Mouse (Mus musculus): ENCODE measurements around the gene a. TPM values are rescaled to one million over a fixed set of nuclear protein-coding genes. Genes with fewer than 3 reads are reported as not detected.

The a gene
- polyA plus RNA-seq, 1 experiment from 2014 or later: 0.35 TPM

- Histone ChIP-seq H3K4me1 (ENCODE audit: insufficient read depth, low read length) (no peaks in the 10 kb centered on the region), H3K9ac (replicated peaks; ENCODE audit: low read length) (no peak overlapping the region), H3K9me3 (ENCODE audit: low read length) (no peaks in the 10 kb centered on the region), H3K4me3 (ENCODE audit: low read length) (no peak overlapping the region), H3K36me3 (ENCODE audit: insufficient read depth, low read length) (no peaks in the 10 kb centered on the region), H3K4me2 (replicated peaks; ENCODE audit: low read depth, low read length) (no peak overlapping the region), H3K27ac (ENCODE audit: low read length) (no peak overlapping the region), H3K27me3 (ENCODE audit: insufficient read depth, low read length) (no peaks in the 10 kb centered on the region)
- ATAC-seq (ENCODE audit: low FRiP score, low TSS enrichment): no peak
- WGBS: 26% methylated on average over 4 of the region's 4 CpGs
Observed at GRCm38 (mm10) chr2:155093418-155093817, 302.2 kb downstream of the a start.

- 87% methylated on average over 9 of the region's 9 CpGs for WGBS
- no peak for ATAC-seq (ENCODE audit: low FRiP score, low TSS enrichment)
Observed at GRCm38 (mm10) chr2:155098720-155099380, 307.6 kb downstream of the a start.

DNA sequence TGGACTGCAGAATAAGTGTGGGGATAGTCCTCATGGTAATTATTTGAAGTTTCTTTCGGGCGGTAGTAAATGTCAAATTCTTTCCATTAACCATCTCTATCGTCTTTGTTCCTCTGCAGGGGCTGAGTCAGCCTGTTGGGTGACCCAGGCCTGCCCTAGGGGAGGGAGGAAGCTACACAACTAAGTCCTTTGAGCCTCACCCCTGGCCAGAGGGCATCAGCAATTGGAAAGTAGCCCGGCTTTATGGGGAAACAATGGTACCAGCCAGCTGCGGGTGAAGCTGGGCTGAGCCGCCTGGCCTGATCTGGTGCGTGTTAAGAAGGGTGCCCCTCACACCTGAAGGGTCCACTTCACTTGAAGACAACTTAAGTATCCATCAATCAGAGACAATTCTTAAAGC lies 308.2 kb downstream of the a start:
- 73% methylated on average over 7 of the region's 7 CpGs for WGBS
- Histone ChIP-seq H3K27ac (ENCODE audit: low read length) (no peak overlapping the region), H3K27me3 (ENCODE audit: insufficient read depth, low read length) (no peaks in the 10 kb centered on the region), H3K9me3 (ENCODE audit: low read length) (no peaks in the 10 kb centered on the region), H3K36me3 (ENCODE audit: insufficient read depth, low read length) (no peaks in the 10 kb centered on the region), H3K4me1 (ENCODE audit: insufficient read depth, low read length) (peaks cover 3% of the 10 kb centered on the region; the same call in 1 of the 2 replicates), H3K4me2 (replicated peaks; ENCODE audit: low read depth, low read length) (no peak overlapping the region), H3K9ac (replicated peaks; ENCODE audit: low read length) (no peak overlapping the region), H3K4me3 (ENCODE audit: low read length) (no peak overlapping the region)
- no peak for ATAC-seq (ENCODE audit: low FRiP score, low TSS enrichment)

More at GRCm38 (mm10) chr2:155098720-155099380, 307.6 kb downstream of the a start:
- Histone ChIP-seq H3K4me2 (replicated peaks; ENCODE audit: low read depth, low read length) (no peak overlapping the region), H3K9me3 (ENCODE audit: low read length) (no peaks in the 10 kb centered on the region), H3K4me1 (ENCODE audit: insufficient read depth, low read length) (peaks cover 3% of the 10 kb centered on the region; the same call in 1 of the 2 replicates), H3K36me3 (ENCODE audit: insufficient read depth, low read length) (no peaks in the 10 kb centered on the region), H3K9ac (replicated peaks; ENCODE audit: low read length) (no peak overlapping the region), H3K4me3 (ENCODE audit: low read length) (no peak overlapping the region), H3K27me3 (ENCODE audit: insufficient read depth, low read length) (no peaks in the 10 kb centered on the region), H3K27ac (ENCODE audit: low read length) (no peak overlapping the region)

- Histone ChIP-seq H3K9ac (replicated peaks; ENCODE audit: low read length) (no peak overlapping the region), H3K9me3 (ENCODE audit: low read length) (no peaks in the 10 kb centered on the region), H3K27me3 (ENCODE audit: insufficient read depth, low read length) (no peaks in the 10 kb centered on the region), H3K4me2 (replicated peaks; ENCODE audit: low read depth, low read length) (no peak overlapping the region), H3K27ac (ENCODE audit: low read length) (no peak overlapping the region), H3K4me3 (ENCODE audit: low read length) (no peak overlapping the region), H3K36me3 (ENCODE audit: insufficient read depth, low read length) (no peaks in the 10 kb centered on the region), H3K4me1 (ENCODE audit: insufficient read depth, low read length) (peaks cover 3% of the 10 kb centered on the region; the same call in 1 of the 2 replicates)
- WGBS: 68% methylated on average over 14 of the region's 14 CpGs
- ATAC-seq (ENCODE audit: low FRiP score, low TSS enrichment): no peak
Observed at GRCm38 (mm10) chr2:155099994-155100795, 309.0 kb downstream of the a start.

Other genes with a start within 250 kb of the a start
- gene 1700003F12Rik, start 244.3 kb upstream of the a start, polyA plus RNA-seq (2015; fragmentation: Nextera tagmentation; extraction: Ambion mirVana): 0.44 and 0.64 TPM in 2 replicates
- gene Actl10, start 239.6 kb upstream of the a start, polyA plus RNA-seq (2015; fragmentation: Nextera tagmentation; extraction: Ambion mirVana): 0.20 and 0.27 TPM in 2 replicates
- gene Necab3, start 232.5 kb upstream of the a start, polyA plus RNA-seq (2015; fragmentation: Nextera tagmentation; extraction: Ambion mirVana): 2.8 and 3.3 TPM in 2 replicates
- gene E2f1, start 221.5 kb upstream of the a start, polyA plus RNA-seq (2015; fragmentation: Nextera tagmentation; extraction: Ambion mirVana): 11.6 and 19.6 TPM in 2 replicates
- 31.8 and 32.9 TPM in 2 replicates for gene Pxmp4, start 187.7 kb upstream of the a start, polyA plus RNA-seq (2015; fragmentation: Nextera tagmentation; extraction: Ambion mirVana)
- gene Zfp341, start 178.1 kb upstream of the a start, polyA plus RNA-seq (2015; fragmentation: Nextera tagmentation; extraction: Ambion mirVana): 1.2 and 1.3 TPM in 2 replicates
- gene 4930519P11Rik, start 178.0 kb upstream of the a start, polyA plus RNA-seq (2015; fragmentation: Nextera tagmentation; extraction: Ambion mirVana): 0.40 TPM in 1 of 2 replicates, not detected in the other
- gene Chmp4b, start 139.7 kb upstream of the a start, polyA plus RNA-seq (2015; fragmentation: Nextera tagmentation; extraction: Ambion mirVana): 18.0 and 20.7 TPM in 2 replicates
- not detected in 2 replicates for gene Gm14214, start 21.4 kb upstream of the a start, polyA plus RNA-seq (2015; fragmentation: Nextera tagmentation; extraction: Ambion mirVana)
- 42.3 and 48.4 TPM in 2 replicates for gene Raly, start 306 bp upstream of the a start, polyA plus RNA-seq (2015; fragmentation: Nextera tagmentation; extraction: Ambion mirVana)
- 70.9 and 78.3 TPM in 2 replicates for gene Eif2s2, start 101.5 kb downstream of the a start, polyA plus RNA-seq (2015; fragmentation: Nextera tagmentation; extraction: Ambion mirVana)
- gene Gm14226, start 226.9 kb downstream of the a start, polyA plus RNA-seq (2015; fragmentation: Nextera tagmentation; extraction: Ambion mirVana): 1.9 and 2.1 TPM in 2 replicates

Measured in kidney, embryonic 16.5 days (tissue).